Mouse (Mus musculus) forelimb bud, embryonic 11.5 days (tissue): ENCODE results near the gene Gpr85.

ENCODE experiments used
- DNase-seq: peaks from one replicate; pipeline ENCODE4 v3.0.0-alpha.2; 2012; ENCODE audit warnings: low read depth, low spot score

Gpr85 gene

GRCm38 (mm10) chr6:13816661-13817060 lies 23.1 kb downstream of the Gpr85 start:
- no peak for DNase-seq

- no peak for DNase-seq
Observed at GRCm38 (mm10) chr6:13812157-13812556, 27.6 kb downstream of the Gpr85 start.

- DNase-seq = no peak
Observed at GRCm38 (mm10) chr6:13800071-13800470, 39.7 kb downstream of the Gpr85 start.

GRCm38 (mm10) chr6:13797389-13797788 lies 42.4 kb downstream of the Gpr85 start:
- DNase-seq = no peak
